Mouse (Mus musculus): ENCODE measurements around the gene Nop9.

DNA sequence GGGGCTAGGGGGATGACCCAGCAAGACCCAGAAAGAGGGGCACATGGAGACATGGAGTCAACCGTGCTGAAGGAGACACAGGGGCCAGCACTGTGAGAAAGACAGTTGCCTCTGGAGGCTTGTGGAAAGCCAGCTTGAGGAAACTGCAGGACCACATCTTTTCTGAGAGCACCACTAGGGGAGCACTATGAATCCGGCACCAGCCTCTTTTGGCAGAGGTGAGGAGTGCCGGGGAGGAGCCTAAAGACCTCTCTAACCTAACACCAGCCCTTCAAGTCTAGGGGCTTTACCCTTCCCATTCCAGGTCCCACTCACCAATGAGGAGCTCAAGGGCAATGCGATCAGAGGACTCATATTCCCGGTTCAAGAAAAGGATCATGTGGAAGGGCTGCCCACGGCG, 33.7 kb upstream of the Nop9 start:
- TF ChIP-seq POLR2A (IDR thresholded peaks at IDR 0.05; ENCODE audit: extremely low read depth, insufficient read depth, low read length) (no peak), CTCF (IDR thresholded peaks at IDR 0.05; ENCODE audit: extremely low read depth, insufficient read depth, low read length) (no peak)

Measured in cortical plate, adult 2 months (tissue).